Mouse (Mus musculus): ENCODE measurements around the gene Aqp9.

DNA sequence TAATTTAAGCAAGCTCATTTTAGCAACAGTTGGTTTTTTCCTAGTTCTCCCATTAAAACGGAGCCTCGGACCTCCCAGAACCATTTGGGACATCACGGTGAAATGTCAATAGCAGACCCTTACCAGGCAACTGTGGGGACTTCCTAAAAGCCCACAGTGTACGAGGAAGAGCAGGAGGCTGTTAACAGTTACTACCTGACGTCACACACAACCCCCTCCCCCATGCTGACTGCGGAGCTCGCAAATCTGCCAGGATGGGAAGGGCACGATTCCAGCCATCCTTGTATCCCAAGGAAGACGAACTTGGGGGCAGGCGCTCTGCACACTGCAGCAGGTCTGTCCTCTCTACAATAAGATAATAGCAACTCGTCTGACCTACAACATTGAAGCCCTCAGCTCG is at the start of gene Aqp9:
- no peak for TF ChIP-seq EP300 (IDR thresholded peaks at IDR 0.05; ENCODE audit: low read depth)
- TF ChIP-seq CTCF (IDR thresholded peaks at IDR 0.05; ENCODE audit: low read depth), result no peak
